Mouse (Mus musculus) stomach, embryonic 15.5 days (tissue): ENCODE results near the gene Sugt1. TPM values are rescaled to one million over a fixed set of nuclear protein-coding genes. Genes with fewer than 3 reads are reported as not detected.

Source experiments
- ATAC-seq: fragments of 200-750 bp; cut with Nextera tagmentation; 2 replicates; pipeline ENCODE4 v1.8.0; 2017; ENCODE audit warnings: low read depth, moderate number of reproducible peaks, moderate TSS enrichment; ENCODE audit not compliant: insufficient read depth, low FRiP score
- H3K27ac ChIP-seq: fragments of 300-500 bp; sonication (generic); 2 replicates; pipeline ENCODE4 v1.5.1; 2015; ENCODE audit warnings: mild to moderate bottlenecking, inconsistent platforms
- H3K27me3 ChIP-seq: fragments of 300-500 bp; sonication (generic); replicated peaks from 2 replicates; pipeline ENCODE4 v1.6.1; 2015; ENCODE audit warnings: inconsistent platforms
- H3K36me3 ChIP-seq: fragments of 300-500 bp; sonication (generic); 2 replicates; pipeline ENCODE4 v1.6.1; 2015; ENCODE audit warnings: inconsistent platforms
- H3K4me1 ChIP-seq: fragments of 300-500 bp; sonication (generic); 2 replicates; pipeline ENCODE4 v1.6.1; 2015; ENCODE audit warnings: inconsistent platforms
- H3K4me2 ChIP-seq: fragments of 300-500 bp; sonication (generic); 2 replicates; pipeline ENCODE4 v1.6.1; 2015; ENCODE audit warnings: mild to moderate bottlenecking, inconsistent platforms
- H3K4me3 ChIP-seq: fragments of 300-500 bp; sonication (generic); replicated peaks from 2 replicates; pipeline ENCODE4 v1.5.1; 2015; ENCODE audit warnings: inconsistent platforms
- H3K9ac ChIP-seq: fragments of 300-500 bp; sonication (generic); 2 replicates; pipeline ENCODE4 v1.6.1; 2015; ENCODE audit warnings: inconsistent platforms
- H3K9me3 ChIP-seq: fragments of 300-500 bp; sonication (generic); 2 replicates; pipeline ENCODE4 v1.6.1; 2016; ENCODE audit warnings: inconsistent platforms
- WGBS: fragments of 180-500 bp; shearing (Covaris S2); methylation state at CpG from one replicate; pipeline ENCODE4 v1.1.7; 2015; 5-methylcytosine and 5-hydroxymethylcytosine counted together
- polyA plus RNA-seq: library from polyadenylated mRNA; unstranded; fragments of >200 nt; fragmentation: Nextera tagmentation; extraction: Ambion mirVana; gene quantifications from 2 replicates; pipeline ENCODE4 v1.2.1, GENCODE M21; 2015

Sugt1 gene
- polyA plus RNA-seq, 1 experiment from 2014 or later = 105 TPM

GRCm38 (mm10) chr14:79658748-79659508 lies 71.4 kb downstream of the Sugt1 start:
- ATAC-seq = no peak
- Histone ChIP-seq H3K27ac (no peak overlapping the region), H3K4me2 (no peak overlapping the region), H3K27me3 (no peaks in the 10 kb centered on the region), H3K4me3 (no peak overlapping the region), H3K9me3 (no peaks in the 10 kb centered on the region), H3K4me1 (0 out of 2 replicates have a peak, but pooled peaks cover 3% of the 10 kb centered on the region), H3K9ac (no peak overlapping the region), H3K36me3 (no peaks in the 10 kb centered on the region)
- WGBS = 72% methylated on average over 6 of the region's 6 CpGs

GRCm38 (mm10) chr14:79660467-79660866 lies 73.0 kb downstream of the Sugt1 start:
- no peak overlapping the region for H3K4me2 ChIP-seq
- H3K4me3 ChIP-seq = no peak overlapping the region
- H3K9me3 ChIP-seq = no peaks in the 10 kb centered on the region
- H3K27ac ChIP-seq = no peak overlapping the region
- H3K4me1 ChIP-seq = 0 out of 2 replicates have a peak, but pooled peaks cover 3% of the 10 kb centered on the region
- no peak for ATAC-seq
- 48% methylated on average over 5 of the region's 5 CpGs for WGBS
- no peak overlapping the region for H3K9ac ChIP-seq
- H3K27me3 ChIP-seq = no peaks in the 10 kb centered on the region
- no peaks in the 10 kb centered on the region for H3K36me3 ChIP-seq

GRCm38 (mm10) chr14:79661005-79661917 lies 73.8 kb downstream of the Sugt1 start:
- no peaks in the 10 kb centered on the region for H3K27me3 ChIP-seq
- H3K4me2 ChIP-seq = peak overlapping the region; percentile 47
- ATAC-seq = peak; percentile 65; the same call in 1 of the 2 replicates
- 18% methylated on average over 33 of the region's 33 CpGs for WGBS
- no peaks in the 10 kb centered on the region for H3K36me3 ChIP-seq
- H3K9me3 ChIP-seq = no peaks in the 10 kb centered on the region
- no peak overlapping the region for H3K27ac ChIP-seq
- no peak overlapping the region for H3K9ac ChIP-seq
- no peak overlapping the region; the same call in 1 of the 2 replicates for H3K4me3 ChIP-seq
- H3K4me1 ChIP-seq = 0 out of 2 replicates have a peak, but pooled peaks cover 3% of the 10 kb centered on the region

- H3K27ac ChIP-seq = no peak within 1 kb of the TSS
- no peak within 1 kb of the TSS for H3K9ac ChIP-seq
- WGBS = 60% methylated on average over 4 of the region's 4 CpGs
- ATAC-seq = no peak
- H3K9me3 ChIP-seq = no peaks in the 10 kb centered on the region
- H3K4me1 ChIP-seq = 0 out of 2 replicates have a peak, but pooled peaks cover 3% of the 10 kb centered on the region
- no peaks in the 10 kb centered on the region for H3K27me3 ChIP-seq
- H3K4me3 ChIP-seq = no peak within 1 kb of the TSS; the same call in 1 of the 2 replicates
- H3K4me2 ChIP-seq = peak within 1 kb of the TSS; percentile 47
- H3K36me3 ChIP-seq = no peaks in the 10 kb centered on the region
These were observed 74.5 kb downstream of the Sugt1 start, which contains the start of gene Cnmd for GRCm38 (mm10) chr14:79662001-79662400. Cnmd (minus strand) TSS chr14:79662170.

- no peaks in the 10 kb centered on the region for H3K4me1 ChIP-seq
- no peak for ATAC-seq
- H3K9ac ChIP-seq = no peak overlapping the region
- H3K9me3 ChIP-seq = no peaks in the 10 kb centered on the region
- WGBS = 87% methylated on average over 3 of the region's 3 CpGs
- H3K27ac ChIP-seq = no peak overlapping the region
- no peak overlapping the region for H3K4me3 ChIP-seq
- H3K36me3 ChIP-seq = no peaks in the 10 kb centered on the region
- no peaks in the 10 kb centered on the region for H3K27me3 ChIP-seq
- no peak overlapping the region for H3K4me2 ChIP-seq
These were observed 83.5 kb downstream of the Sugt1 start for GRCm38 (mm10) chr14:79671008-79671407.

GRCm38 (mm10) chr14:79672567-79672966 lies 85.1 kb downstream of the Sugt1 start:
- Histone ChIP-seq H3K9me3 (no peaks in the 10 kb centered on the region), H3K4me2 (no peak overlapping the region), H3K4me1 (no peaks in the 10 kb centered on the region), H3K27me3 (no peaks in the 10 kb centered on the region), H3K27ac (no peak overlapping the region), H3K36me3 (no peaks in the 10 kb centered on the region), H3K9ac (no peak overlapping the region), H3K4me3 (no peak overlapping the region)
- 90% methylated on average over 5 of the region's 5 CpGs for WGBS
- ATAC-seq = no peak

GRCm38 (mm10) chr14:79673083-79674013 lies 85.9 kb downstream of the Sugt1 start:
- Histone ChIP-seq H3K27ac (no peak overlapping the region), H3K4me1 (no peaks in the 10 kb centered on the region), H3K4me2 (no peak overlapping the region), H3K27me3 (no peaks in the 10 kb centered on the region), H3K36me3 (no peaks in the 10 kb centered on the region), H3K9ac (no peak overlapping the region), H3K4me3 (no peak overlapping the region), H3K9me3 (no peaks in the 10 kb centered on the region)
- WGBS = 49% methylated on average over 17 of the region's 17 CpGs
- ATAC-seq = no peak

- Histone ChIP-seq H3K9ac (no peak overlapping the region), H3K9me3 (no peaks in the 10 kb centered on the region), H3K36me3 (no peaks in the 10 kb centered on the region), H3K4me1 (no peaks in the 10 kb centered on the region), H3K27me3 (no peaks in the 10 kb centered on the region), H3K4me2 (no peak overlapping the region), H3K27ac (no peak overlapping the region), H3K4me3 (no peak overlapping the region)
- WGBS = 54% methylated on average over 15 of the region's 15 CpGs
- ATAC-seq = no peak
These were observed 89.7 kb downstream of the Sugt1 start for GRCm38 (mm10) chr14:79677108-79677753.

- Histone ChIP-seq H3K9me3 (no peaks in the 10 kb centered on the region), H3K9ac (no peak overlapping the region), H3K4me1 (no peaks in the 10 kb centered on the region), H3K27ac (no peak overlapping the region), H3K4me2 (no peak overlapping the region), H3K36me3 (no peaks in the 10 kb centered on the region), H3K4me3 (no peak overlapping the region), H3K27me3 (no peaks in the 10 kb centered on the region)
- ATAC-seq = no peak
- WGBS = 61% methylated on average over 14 of the region's 14 CpGs
These were observed 90.6 kb downstream of the Sugt1 start for GRCm38 (mm10) chr14:79677891-79678687.

GRCm38 (mm10) chr14:79680652-79681051 lies 93.2 kb downstream of the Sugt1 start:
- Histone ChIP-seq H3K27ac (no peak overlapping the region), H3K4me3 (no peak overlapping the region), H3K4me2 (no peak overlapping the region), H3K36me3 (no peaks in the 10 kb centered on the region), H3K27me3 (no peaks in the 10 kb centered on the region), H3K9me3 (no peaks in the 10 kb centered on the region), H3K9ac (no peak overlapping the region), H3K4me1 (no peaks in the 10 kb centered on the region)
- no peak for ATAC-seq
- WGBS = 50% methylated on average over 5 of the region's 5 CpGs
